Mouse (Mus musculus) intestine, embryonic 16.5 days (tissue): ENCODE measurements around the gene Pabpn1. TPM values are rescaled to one million over a fixed set of nuclear protein-coding genes. Genes with fewer than 3 reads are reported as not detected.

Source experiments
- ATAC-seq: fragments of 200-750 bp; cut with Nextera tagmentation; 2 replicates; pipeline ENCODE4 v1.8.0; 2017; ENCODE audit warnings: moderate TSS enrichment, moderate library complexity
- H3K27ac ChIP-seq: fragments of 300-500 bp; sonication (generic); 2 replicates; pipeline ENCODE4 v1.5.1; 2014; ENCODE audit warnings: mild to moderate bottlenecking, low read length
- H3K27me3 ChIP-seq: fragments of 300-500 bp; sonication (generic); replicated peaks from 2 replicates; pipeline ENCODE4 v1.6.1; 2014; ENCODE audit warnings: low read length, control low read depth, mixed read lengths; ENCODE audit not compliant: control insufficient read depth, insufficient read depth
- H3K36me3 ChIP-seq: fragments of 300-500 bp; sonication (generic); 2 replicates; pipeline ENCODE4 v1.6.1; 2014; ENCODE audit warnings: low read length, control low read depth; ENCODE audit not compliant: control insufficient read depth, insufficient read depth
- H3K4me1 ChIP-seq: fragments of 300-500 bp; sonication (generic); 2 replicates; pipeline ENCODE4 v1.6.1; 2014; ENCODE audit warnings: low read length, control low read depth, mixed read lengths; ENCODE audit not compliant: control insufficient read depth, insufficient read depth
- H3K4me2 ChIP-seq: fragments of 300-500 bp; sonication (generic); 2 replicates; pipeline ENCODE4 v1.6.1; 2014; ENCODE audit warnings: low read depth, low read length, control low read depth
- H3K4me3 ChIP-seq: fragments of 300-500 bp; sonication (generic); 2 replicates; pipeline ENCODE4 v1.5.1; 2014; ENCODE audit warnings: mild to moderate bottlenecking, low read length
- H3K9ac ChIP-seq: fragments of 300-500 bp; sonication (generic); 2 replicates; pipeline ENCODE4 v1.6.1; 2014; ENCODE audit warnings: low read depth, low read length
- H3K9me3 ChIP-seq: fragments of 300-500 bp; sonication (generic); 2 replicates; pipeline ENCODE4 v1.6.1; 2016; ENCODE audit warnings: low read length, control low read depth; ENCODE audit not compliant: control insufficient read depth
- WGBS: fragments of 180-500 bp; shearing (Covaris S2); extraction: QIAGEN DNeasy Blood & Tissue Kit; methylation state at CpG from one replicate; pipeline ENCODE4 v1.1.7; 2014; 5-methylcytosine and 5-hydroxymethylcytosine counted together
- polyA plus RNA-seq: library from polyadenylated mRNA; unstranded; fragments of >200 nt; fragmentation: Nextera tagmentation; extraction: Ambion mirVana; gene quantifications from 2 replicates; pipeline ENCODE4 v1.2.1, GENCODE M21; 2015

Gene Pabpn1
- polyA plus RNA-seq, 1 experiment from 2014 or later, result 79.8 TPM

- Histone ChIP-seq H3K9me3 (no peaks in the 10 kb centered on the region), H3K4me3 (peak overlapping the region; percentile 66), H3K27ac (peak overlapping the region; percentile 93), H3K36me3 (peaks cover 4% of the 10 kb centered on the region; the same call in 1 of the 2 replicates), H3K9ac (peak overlapping the region; percentile 84), H3K27me3 (no peaks in the 10 kb centered on the region), H3K4me1 (peaks cover 21% of the 10 kb centered on the region), H3K4me2 (peak overlapping the region; percentile 77)
- 13% methylated on average over 21 of the region's 21 CpGs for WGBS
- ATAC-seq, result peak; percentile 22; the same call in 1 of the 2 replicates
Observed at GRCm38 (mm10) chr14:54884022-54884712, 8.1 kb upstream of the Pabpn1 start.

- Histone ChIP-seq H3K4me2 (peak overlapping the region; percentile 77), H3K27me3 (no peaks in the 10 kb centered on the region), H3K4me1 (peaks cover 21% of the 10 kb centered on the region), H3K27ac (no peak overlapping the region), H3K36me3 (peaks cover 4% of the 10 kb centered on the region; the same call in 1 of the 2 replicates), H3K9me3 (no peaks in the 10 kb centered on the region), H3K9ac (peak overlapping the region; percentile 45; the same call in 1 of the 2 replicates), H3K4me3 (peak overlapping the region; percentile 66; the same call in 1 of the 2 replicates)
- no peak for ATAC-seq
- WGBS, result 82% methylated on average over 11 of the region's 11 CpGs
Observed at GRCm38 (mm10) chr14:54885309-54885708, 7.0 kb upstream of the Pabpn1 start.

GRCm38 (mm10) chr14:54893651-54894181, 1.4 kb downstream of the Pabpn1 start:
- WGBS, result under 1% methylated on average over 38 of the region's 38 CpGs
- Histone ChIP-seq H3K27me3 (no peaks in the 10 kb centered on the region), H3K9me3 (no peaks in the 10 kb centered on the region), H3K9ac (peak overlapping the region; percentile 99), H3K4me2 (peak overlapping the region; percentile 47), H3K4me1 (peaks cover 9% of the 10 kb centered on the region; the same call in 1 of the 2 replicates), H3K36me3 (peaks cover 11% of the 10 kb centered on the region; the same call in 1 of the 2 replicates), H3K4me3 (peak overlapping the region; percentile 92), H3K27ac (peak overlapping the region; percentile 96)
- ATAC-seq, result peak; percentile 99

GRCm38 (mm10) chr14:54894296-54895151, 2.2 kb downstream of the Pabpn1 start:
- Histone ChIP-seq H3K27ac (peak overlapping the region; percentile 96), H3K4me3 (peak overlapping the region; percentile 92), H3K27me3 (no peaks in the 10 kb centered on the region), H3K9ac (peak overlapping the region; percentile 99), H3K4me2 (peak overlapping the region; percentile 73), H3K36me3 (peaks cover 11% of the 10 kb centered on the region; the same call in 1 of the 2 replicates), H3K9me3 (no peaks in the 10 kb centered on the region), H3K4me1 (peaks cover 9% of the 10 kb centered on the region; the same call in 1 of the 2 replicates)
- WGBS, result under 1% methylated on average over 51 of the region's 54 CpGs
- peak; percentile 71 for ATAC-seq

GRCm38 (mm10) chr14:54897445-54897844, 5.1 kb downstream of the Pabpn1 start:
- Histone ChIP-seq H3K36me3 (peaks cover 11% of the 10 kb centered on the region; the same call in 1 of the 2 replicates), H3K4me2 (no peak overlapping the region), H3K4me3 (no peak overlapping the region), H3K9me3 (no peaks in the 10 kb centered on the region), H3K27me3 (no peaks in the 10 kb centered on the region), H3K9ac (no peak overlapping the region), H3K4me1 (peaks cover 9% of the 10 kb centered on the region; the same call in 1 of the 2 replicates), H3K27ac (no peak overlapping the region)
- ATAC-seq, result no peak
- WGBS, result 51% methylated on average over 2 of the region's 2 CpGs

GRCm38 (mm10) chr14:54900383-54900782, 8.1 kb downstream of the Pabpn1 start:
- Histone ChIP-seq H3K4me2 (no peak overlapping the region), H3K27ac (no peak overlapping the region), H3K4me3 (no peak overlapping the region), H3K9me3 (no peaks in the 10 kb centered on the region), H3K9ac (no peak overlapping the region), H3K4me1 (0 out of 2 replicates have a peak, but pooled peaks cover 4% of the 10 kb centered on the region), H3K27me3 (no peaks in the 10 kb centered on the region), H3K36me3 (peaks cover 11% of the 10 kb centered on the region; the same call in 1 of the 2 replicates)
- 4% methylated on average over 3 of the region's 3 CpGs for WGBS
- peak; percentile 59 for ATAC-seq

- no peak overlapping the region for H3K9ac ChIP-seq
- no peak overlapping the region for H3K4me2 ChIP-seq
- H3K27me3 ChIP-seq, result no peaks in the 10 kb centered on the region
- H3K4me1 ChIP-seq, result no peaks in the 10 kb centered on the region
- H3K36me3 ChIP-seq, result no peaks in the 10 kb centered on the region
- H3K4me3 ChIP-seq, result no peak overlapping the region
- H3K27ac ChIP-seq, result no peak overlapping the region
- no peaks in the 10 kb centered on the region for H3K9me3 ChIP-seq
- 91% methylated on average over 4 of the region's 4 CpGs for WGBS
- no peak for ATAC-seq
Observed at GRCm38 (mm10) chr14:54903641-54904040, 11.3 kb downstream of the Pabpn1 start.

- Histone ChIP-seq H3K4me1 (peaks cover 14% of the 10 kb centered on the region), H3K4me3 (no peak overlapping the region), H3K27me3 (peaks cover 4% of the 10 kb centered on the region; the same call in 1 of the 2 replicates), H3K9ac (no peak overlapping the region), H3K4me2 (no peak overlapping the region), H3K36me3 (no peaks in the 10 kb centered on the region), H3K9me3 (no peaks in the 10 kb centered on the region), H3K27ac (no peak overlapping the region)
- no peak for ATAC-seq
- 75% methylated on average over 7 of the region's 7 CpGs for WGBS
Observed at GRCm38 (mm10) chr14:54908682-54909081, 16.4 kb downstream of the Pabpn1 start.
